Mouse (Mus musculus) bone marrow, adult 2 months (tissue): Measurements from ENCODE around the gene D1Pas1.

Source experiments
- CTCF ChIP-seq: fragments of 200-500 bp; IDR thresholded peaks from 2 replicates; pipeline ENCODE4 v1.5.1; 2011; ENCODE audit warnings: low read length, control low read depth; ENCODE audit not compliant: control insufficient read depth, insufficient read depth
- POLR2A ChIP-seq: fragments of 200-500 bp; IDR thresholded peaks from 2 replicates; pipeline ENCODE4 v1.6.1; 2011; ENCODE audit warnings: low read depth, mild to moderate bottlenecking, control low read depth, low read length, borderline replicate concordance; ENCODE audit not compliant: control insufficient read depth

GRCm38 (mm10) chr1:186991473-186991872, 24.3 kb downstream of the D1Pas1 start:
- TF ChIP-seq CTCF (no peak), POLR2A (no peak)
